Mouse (Mus musculus) lung, postnatal 25 days (tissue): Measurements from ENCODE around the gene Hint2.

Experiments used
- DNase-seq: peaks from one replicate; pipeline ENCODE4 v3.0.0; 2022; ENCODE audit warnings: low spot score

Hint2 gene

DNA sequence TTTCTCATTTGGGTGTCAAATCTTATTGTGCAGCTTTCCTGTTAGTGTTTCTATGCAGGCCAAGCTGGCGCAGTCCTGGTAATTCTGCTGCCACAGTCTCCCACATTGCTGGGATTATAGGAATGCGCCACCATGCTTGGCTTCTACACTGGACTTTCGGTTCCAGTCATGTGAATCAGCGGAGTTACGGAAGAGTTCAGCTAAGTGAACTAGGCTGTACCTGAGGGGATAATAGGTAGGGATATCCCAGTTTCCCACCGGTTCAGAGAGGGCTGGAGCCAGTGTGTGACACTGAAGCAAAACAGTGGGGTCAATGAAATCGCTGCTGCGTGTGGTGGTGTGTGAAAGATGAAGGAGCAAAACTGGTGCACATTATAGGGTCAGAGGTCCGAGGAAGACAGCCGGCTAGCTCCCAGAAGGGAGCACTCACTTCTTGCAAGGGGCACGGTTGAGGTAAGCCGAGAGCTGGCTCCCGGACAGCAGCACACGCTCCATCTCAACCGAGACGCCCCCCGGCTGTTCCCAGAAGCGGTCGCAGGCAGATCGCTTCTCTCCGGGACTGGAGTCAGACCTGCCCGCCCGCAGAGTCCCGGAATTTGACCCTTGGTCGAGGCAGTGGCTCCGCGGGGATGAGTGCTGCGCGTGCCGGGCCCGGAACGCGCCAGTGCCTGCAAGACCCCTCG, 469 bp downstream of the Hint2 start:
- DNase-seq, result no peak

DNA sequence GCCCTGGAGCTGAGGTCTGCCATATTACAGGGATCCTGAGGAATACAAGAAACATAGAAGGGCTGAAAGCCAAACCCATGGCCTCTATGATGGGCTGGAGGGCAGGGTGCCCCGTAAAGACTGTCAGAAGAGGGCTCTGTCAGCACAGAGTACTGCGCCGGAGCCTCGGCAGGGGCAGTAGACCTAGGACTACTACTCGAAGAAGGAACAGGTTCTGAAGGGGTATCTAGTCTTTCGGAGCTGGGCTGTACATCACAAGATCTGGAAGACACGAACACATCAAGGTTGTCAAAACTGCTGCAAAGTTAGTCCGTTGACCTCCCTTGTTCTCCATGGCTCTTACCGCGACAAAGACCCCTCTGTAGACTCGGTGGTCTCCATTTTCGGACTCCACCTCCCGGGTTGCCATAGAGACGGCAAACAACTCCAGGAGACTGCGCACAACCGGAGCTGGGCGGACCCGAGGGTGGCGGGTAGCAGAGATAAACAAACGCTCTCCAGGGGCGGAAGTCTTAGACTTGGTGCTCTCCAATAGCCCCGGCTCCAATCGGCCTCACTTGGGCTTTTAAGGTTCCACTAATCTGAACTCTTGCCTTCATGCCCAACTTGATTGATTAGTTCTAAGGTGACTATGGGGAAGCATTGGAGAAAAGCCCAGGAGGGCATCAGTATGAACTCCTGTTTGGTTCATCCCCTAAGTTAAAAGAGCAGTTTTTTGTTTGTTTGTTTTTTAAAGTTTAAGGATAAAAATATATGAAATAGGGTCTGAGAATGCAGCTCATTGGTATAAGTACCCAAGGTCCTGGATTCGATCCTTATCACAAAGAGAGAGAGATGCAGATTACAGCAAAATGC, 2.9 kb downstream of the Hint2 start, which contains the start of gene Spag8:
Gene Spag8, minus strand, starts transcription at position 434 of the 855 bp plus-strand sequence.
- peak; percentile 74 for DNase-seq

DNA sequence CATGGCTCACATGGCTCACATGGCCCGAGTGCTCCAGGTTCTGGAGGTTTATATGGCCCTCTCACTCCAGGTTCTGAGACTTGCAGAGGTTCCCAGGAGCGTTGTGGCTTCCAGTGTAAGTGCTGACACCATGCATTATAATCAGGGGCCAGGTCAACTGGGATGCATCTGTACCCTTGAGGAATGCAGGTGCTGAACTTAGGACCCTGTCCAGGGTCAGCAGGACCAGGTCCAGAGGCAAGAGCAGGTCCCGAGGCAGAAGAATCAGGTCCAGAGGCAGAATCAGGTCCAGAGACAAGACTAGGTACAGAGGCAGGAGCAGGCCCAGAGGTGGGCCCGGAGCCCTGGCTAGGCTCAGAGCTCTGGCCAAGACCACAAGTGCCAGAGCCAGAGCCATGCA, 3.5 kb downstream of the Hint2 start:
- DNase-seq, result no peak

- DNase-seq, result no peak
Observed at GRCm38 (mm10) chr4:43649783-43650182, 6.5 kb downstream of the Hint2 start.

- no peak for DNase-seq
Observed at GRCm38 (mm10) chr4:43640491-43640890, 15.8 kb downstream of the Hint2 start.

- DNase-seq, result no peak
Observed at GRCm38 (mm10) chr4:43640076-43640475, 16.2 kb downstream of the Hint2 start.

DNA sequence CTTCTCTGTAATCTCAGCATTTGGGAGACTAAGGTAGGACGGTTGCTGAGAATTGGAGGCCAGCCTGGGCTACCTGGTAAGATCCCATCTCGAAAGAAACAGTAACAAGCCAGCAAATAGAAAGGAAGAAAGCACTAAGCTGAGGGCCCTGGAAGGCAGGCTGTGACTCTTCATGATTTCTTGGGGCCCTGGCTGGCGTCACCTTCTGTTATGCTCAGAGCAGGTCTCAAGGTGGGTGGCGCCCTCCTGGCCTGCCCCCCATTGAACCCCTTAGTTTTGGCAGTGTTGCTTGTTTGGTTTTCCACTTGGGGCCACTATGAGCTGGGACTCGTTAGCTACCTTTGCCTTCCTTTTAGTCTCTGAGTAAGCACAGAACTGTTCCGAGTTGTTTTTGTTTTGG, 19.5 kb downstream of the Hint2 start:
- DNase-seq, result no peak

- DNase-seq, result no peak
Observed at GRCm38 (mm10) chr4:43634621-43635374, 21.5 kb downstream of the Hint2 start.

GRCm38 (mm10) chr4:43633736-43634135, 22.5 kb downstream of the Hint2 start:
- no peak for DNase-seq

GRCm38 (mm10) chr4:43633296-43633695, 23.0 kb downstream of the Hint2 start:
- DNase-seq, result no peak

GRCm38 (mm10) chr4:43631956-43632920, 24.0 kb downstream of the Hint2 start:
- DNase-seq, result no peak

DNA sequence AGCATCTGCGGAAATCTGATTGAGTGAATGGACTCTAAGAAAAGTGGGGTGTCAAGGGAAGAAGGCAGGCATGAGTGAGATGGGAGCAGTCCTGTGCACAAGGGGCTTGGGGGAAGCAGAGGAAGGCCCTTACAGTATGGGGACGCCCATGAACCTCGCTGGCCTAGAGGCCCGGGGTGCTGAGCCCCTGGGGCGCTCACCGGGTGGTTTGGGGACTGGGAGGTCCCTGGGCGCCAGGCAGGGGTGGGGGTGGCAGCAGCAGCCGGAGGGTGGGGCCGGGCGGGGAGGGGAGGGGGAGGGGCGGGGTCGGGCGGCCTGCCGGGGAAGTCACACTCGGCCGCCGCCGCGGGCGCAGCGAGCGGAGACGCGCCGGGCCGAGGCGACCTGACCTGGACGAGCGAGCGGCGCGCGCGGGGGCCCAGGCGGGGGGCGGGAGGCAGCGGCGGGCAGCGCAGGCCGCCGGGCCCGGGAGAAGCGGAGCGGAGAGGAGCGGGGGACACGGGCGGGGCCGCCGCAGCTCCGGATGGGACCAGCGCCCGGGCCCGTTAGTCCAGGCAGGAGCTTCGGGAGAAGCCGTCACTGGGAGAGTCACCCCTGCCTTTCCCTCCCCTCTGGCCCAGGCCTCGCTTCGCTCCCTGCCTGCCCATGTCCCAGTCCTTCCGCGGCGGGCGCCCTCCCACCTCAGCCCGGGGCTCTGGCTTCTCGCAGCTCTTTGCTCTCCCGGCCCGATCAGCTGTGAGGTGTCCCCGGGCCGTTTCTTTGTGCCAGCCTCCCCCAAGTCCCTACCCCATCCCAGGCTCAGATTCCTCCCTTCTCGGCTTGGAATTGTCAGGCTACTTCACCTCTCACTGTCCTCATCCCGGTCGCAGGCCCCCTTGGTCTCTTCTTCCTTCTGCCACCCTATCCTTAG, 25.0 kb downstream of the Hint2 start, which contains the start of gene Npr2:
Gene Npr2, plus strand, starts transcription at position 890 of the 910 bp plus-strand sequence.
- DNase-seq, result peak; percentile 29

DNA sequence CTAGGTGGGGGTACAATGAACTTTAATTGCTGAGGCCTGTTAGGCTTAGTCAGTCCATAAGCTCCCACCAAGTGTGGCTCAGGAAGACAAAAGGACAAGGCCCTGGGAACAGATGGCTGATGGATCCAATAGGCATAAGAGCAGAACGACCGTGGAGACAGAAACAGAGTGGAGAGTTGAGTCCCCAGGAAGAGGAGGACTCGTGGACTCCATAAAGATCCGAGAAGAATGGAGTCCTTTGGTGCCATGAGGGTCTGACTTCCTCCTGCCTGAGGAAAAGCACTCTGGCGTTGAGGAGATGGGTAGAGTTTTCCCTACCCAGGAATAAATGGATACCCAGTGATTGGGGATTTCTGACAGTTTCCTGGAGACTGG, 25.6 kb downstream of the Hint2 start:
- DNase-seq, result no peak

- peak; percentile 90 for DNase-seq
Observed at GRCm38 (mm10) chr4:43630030-43630581, 26.2 kb downstream of the Hint2 start.

GRCm38 (mm10) chr4:43629106-43629817, 27.0 kb downstream of the Hint2 start:
- no peak for DNase-seq

DNA sequence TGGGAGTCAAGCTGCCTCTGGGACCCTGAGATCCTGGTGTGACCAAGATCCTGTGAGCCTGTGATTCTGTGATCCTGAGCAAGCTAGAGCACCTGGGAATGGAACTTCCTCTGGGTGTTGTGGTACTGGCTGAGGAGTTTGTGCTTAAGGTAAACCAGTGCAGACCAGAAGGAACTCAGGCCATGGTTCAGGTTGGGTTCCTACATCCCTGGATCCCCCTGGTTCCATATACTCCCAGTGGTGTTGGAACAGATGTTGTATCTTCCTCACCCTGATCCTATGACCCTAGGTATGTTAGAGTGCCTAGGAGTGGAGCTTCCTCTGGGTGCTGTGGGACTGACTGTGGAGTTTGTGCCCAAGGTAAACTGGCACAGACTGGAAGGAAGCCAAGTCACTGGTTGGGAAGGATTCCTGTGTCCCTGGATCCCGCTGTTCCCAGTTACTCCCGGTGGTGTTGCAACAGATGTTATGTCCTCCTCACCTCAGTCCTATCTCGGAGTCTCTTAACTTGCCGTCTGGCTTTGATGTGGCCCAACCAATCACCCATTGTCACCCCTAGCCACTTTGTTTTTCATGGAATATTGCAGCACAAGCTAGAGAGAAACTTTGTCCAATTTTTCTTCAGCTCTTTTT, 36.0 kb downstream of the Hint2 start:
- no peak for DNase-seq

DNA sequence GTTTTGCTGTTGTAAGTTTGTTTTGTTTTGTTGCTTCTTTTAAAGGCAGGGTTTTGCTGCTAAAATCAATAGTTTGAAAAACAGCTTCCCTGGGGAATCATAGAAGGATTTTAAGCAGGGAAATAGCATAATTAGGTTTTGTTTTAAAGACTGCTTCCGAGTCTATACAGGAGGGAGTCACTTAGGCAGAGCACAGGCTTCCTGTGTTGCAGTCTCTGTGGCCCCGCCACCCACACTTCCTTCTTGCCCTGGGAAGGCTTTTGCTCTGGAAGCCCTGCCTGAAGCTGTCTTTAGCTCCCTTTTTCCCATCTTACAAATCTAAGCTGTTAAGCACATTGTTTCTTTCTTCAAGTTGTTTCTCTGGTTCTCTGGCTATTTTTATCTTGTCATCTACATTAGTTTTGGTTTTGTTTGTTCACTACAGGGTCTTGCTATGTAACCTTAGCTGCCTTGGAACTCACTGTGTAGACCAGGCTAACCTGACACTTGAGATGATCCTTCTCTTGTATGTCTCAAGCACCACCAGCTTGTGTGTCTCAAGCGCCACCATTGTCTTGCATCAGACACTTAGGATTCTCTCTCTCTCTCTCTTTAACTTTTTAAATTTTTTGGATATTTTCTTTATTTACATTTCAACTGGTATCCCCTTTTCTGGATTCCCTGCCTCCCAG, 43.1 kb downstream of the Hint2 start:
- DNase-seq, result peak; percentile 43

DNA sequence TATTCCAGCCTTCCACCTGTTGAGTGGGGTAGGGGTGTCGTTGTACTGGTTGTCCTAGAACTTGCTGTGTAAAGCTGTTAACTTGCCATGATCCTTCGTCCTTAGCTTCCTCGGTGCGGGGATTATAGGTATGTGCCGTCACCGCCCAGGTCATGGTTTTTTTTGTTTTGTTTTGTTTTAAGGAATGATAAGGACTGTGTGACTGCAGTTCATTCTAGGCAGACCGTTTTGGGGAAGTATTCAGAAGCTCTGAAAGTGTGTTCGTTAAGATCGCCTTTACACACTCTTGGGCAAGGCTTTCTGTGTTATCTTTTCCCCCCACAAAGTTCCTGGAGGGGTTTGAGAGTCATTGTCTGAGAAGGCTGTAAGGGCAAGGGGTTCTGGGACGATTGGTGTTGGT, 43.7 kb downstream of the Hint2 start:
- DNase-seq, result no peak
